Mouse (Mus musculus) neural tube, embryonic 12.5 days (tissue): ENCODE results near the gene Gcdh. TPM values are rescaled to one million over a fixed set of nuclear protein-coding genes. Genes with fewer than 3 reads are reported as not detected.
"Not testable (repeated sequence)": the region's sequence is repeated elsewhere in the genome, so short reads cannot be mapped to it uniquely, and the experiment has no call there.

Experiments used
- ATAC-seq: fragments of 200-750 bp; cut with Nextera tagmentation; 2 replicates; pipeline ENCODE4 v1.8.0; 2017; ENCODE audit warnings: low read depth, mild to moderate bottlenecking, moderate TSS enrichment, moderate library complexity; ENCODE audit not compliant: low FRiP score
- H3K27ac ChIP-seq: fragments of 300-500 bp; sonication (generic); 2 replicates; pipeline ENCODE4 v1.5.1; 2016
- H3K27me3 ChIP-seq: fragments of 300-500 bp; sonication (generic); replicated peaks from 2 replicates; pipeline ENCODE4 v1.6.1; 2016; ENCODE audit warnings: mild to moderate bottlenecking
- H3K36me3 ChIP-seq: fragments of 300-500 bp; sonication (generic); 2 replicates; pipeline ENCODE4 v1.6.1; 2016; ENCODE audit warnings: mild to moderate bottlenecking
- H3K4me1 ChIP-seq: fragments of 300-500 bp; sonication (generic); 2 replicates; pipeline ENCODE4 v1.6.1; 2016
- H3K4me2 ChIP-seq: fragments of 300-500 bp; sonication (generic); replicated peaks from 2 replicates; pipeline ENCODE4 v1.6.1; 2016; ENCODE audit warnings: mild to moderate bottlenecking
- H3K4me3 ChIP-seq: fragments of 300-500 bp; sonication (generic); 2 replicates; pipeline ENCODE4 v1.5.1; 2016
- H3K9ac ChIP-seq: fragments of 300-500 bp; sonication (generic); 2 replicates; pipeline ENCODE4 v1.6.1; 2016; ENCODE audit warnings: mild to moderate bottlenecking
- H3K9me3 ChIP-seq: fragments of 300-500 bp; sonication (generic); 2 replicates; pipeline ENCODE4 v1.6.1; 2016; ENCODE audit warnings: mild to moderate bottlenecking
- WGBS: fragments of 180-500 bp; shearing (Covaris S2); methylation state at CpG from one replicate; pipeline ENCODE4 v1.1.7; 2016; 5-methylcytosine and 5-hydroxymethylcytosine counted together
- polyA plus RNA-seq: library from polyadenylated mRNA; unstranded; fragments of >200 nt; fragmentation: Nextera tagmentation; extraction: Ambion mirVana; gene quantifications from 2 replicates; pipeline ENCODE4 v1.2.1, GENCODE M21; 2016

The Gcdh gene
- polyA plus RNA-seq, 1 experiment from 2014 or later: 37.0 TPM

- ATAC-seq: peak; percentile 88
- Histone ChIP-seq H3K27ac (no peak within 1 kb of the TSS), H3K4me2 (peak within 1 kb of the TSS; percentile 69), H3K27me3 (peaks cover 46% of the 10 kb centered on the region), H3K9ac (peak within 1 kb of the TSS; percentile 57; the same call in 1 of the 2 replicates), H3K4me3 (peak within 1 kb of the TSS; percentile 48), H3K4me1 (peaks cover 21% of the 10 kb centered on the region), H3K9me3 (no peaks in the 10 kb centered on the region), H3K36me3 (peaks cover 30% of the 10 kb centered on the region)
- WGBS: under 1% methylated on average over 45 of the region's 45 CpGs
Observed at GRCm38 (mm10) chr8:84908421-84909161, 14.9 kb upstream of the Gcdh start, which contains the start of gene Dnase2a. Dnase2a (plus strand) TSS chr8:84908560.

- peak overlapping the region; percentile 48 for H3K4me3 ChIP-seq
- H3K4me2 ChIP-seq: peak overlapping the region; percentile 69
- ATAC-seq, H3K9ac ChIP-seq, H3K27ac ChIP-seq, H3K9me3 ChIP-seq: not testable (repeated sequence)
- WGBS: 39% methylated on average over 7 of the region's 7 CpGs
- H3K36me3 ChIP-seq: peaks cover 28% of the 10 kb centered on the region
- H3K4me1 ChIP-seq: peaks cover 23% of the 10 kb centered on the region
- H3K27me3 ChIP-seq: peaks cover 40% of the 10 kb centered on the region
Observed at GRCm38 (mm10) chr8:84907979-84908378, 14.3 kb upstream of the Gcdh start.

GRCm38 (mm10) chr8:84907493-84907892 lies 13.8 kb upstream of the Gcdh start:
- 76% methylated on average over 8 of the region's 8 CpGs for WGBS
- Histone ChIP-seq H3K4me1 (peaks cover 22% of the 10 kb centered on the region), H3K4me2 (no peak overlapping the region), H3K27me3 (peaks cover 39% of the 10 kb centered on the region), H3K27ac (no peak overlapping the region), H3K4me3 (no peak overlapping the region), H3K9me3 (no peaks in the 10 kb centered on the region), H3K9ac (no peak overlapping the region), H3K36me3 (peaks cover 23% of the 10 kb centered on the region)
- ATAC-seq: no peak

- ATAC-seq: no peak
- Histone ChIP-seq H3K4me2 (no peak overlapping the region), H3K27me3 (peaks cover 38% of the 10 kb centered on the region), H3K4me1 (peaks cover 22% of the 10 kb centered on the region), H3K9me3 (no peaks in the 10 kb centered on the region), H3K36me3 (peaks cover 18% of the 10 kb centered on the region), H3K4me3 (no peak overlapping the region), H3K9ac (no peak overlapping the region), H3K27ac (no peak overlapping the region)
- 91% methylated on average over 9 of the region's 9 CpGs for WGBS
Observed at GRCm38 (mm10) chr8:84907037-84907436, 13.3 kb upstream of the Gcdh start.

- WGBS: 90% methylated on average over 7 of the region's 7 CpGs
- Histone ChIP-seq H3K4me1 (peaks cover 21% of the 10 kb centered on the region), H3K27ac (no peak overlapping the region), H3K9ac (no peak overlapping the region), H3K4me3 (no peak overlapping the region), H3K36me3 (no peaks in the 10 kb centered on the region), H3K9me3 (no peaks in the 10 kb centered on the region), H3K27me3 (peaks cover 19% of the 10 kb centered on the region), H3K4me2 (no peak overlapping the region)
- no peak for ATAC-seq
Observed at GRCm38 (mm10) chr8:84904351-84904750, 10.6 kb upstream of the Gcdh start.

- no peak overlapping the region for H3K27ac ChIP-seq
- WGBS: under 1% methylated on average over 68 of the region's 68 CpGs
Observed at GRCm38 (mm10) chr8:84902920-84903661, 9.4 kb upstream of the Gcdh start.

GRCm38 (mm10) chr8:84902367-84902919 lies 8.7 kb upstream of the Gcdh start:
- Histone ChIP-seq H3K36me3 (no peaks in the 10 kb centered on the region), H3K9ac (peak overlapping the region; percentile 64), H3K9me3 (no peaks in the 10 kb centered on the region), H3K27ac (no peak overlapping the region), H3K4me2 (peak overlapping the region; percentile 93), H3K27me3 (peaks cover 14% of the 10 kb centered on the region; the same call in 1 of the 2 replicates), H3K4me3 (peak overlapping the region; percentile 52), H3K4me1 (peaks cover 13% of the 10 kb centered on the region)
- 3% methylated on average over 24 of the region's 24 CpGs for WGBS
- peak; percentile 46; the same call in 1 of the 2 replicates for ATAC-seq

More at GRCm38 (mm10) chr8:84902920-84903661, 9.4 kb upstream of the Gcdh start:
- Histone ChIP-seq H3K4me1 (peaks cover 13% of the 10 kb centered on the region), H3K9me3 (no peaks in the 10 kb centered on the region), H3K4me3 (peak overlapping the region; percentile 52), H3K9ac (peak overlapping the region; percentile 64), H3K36me3 (no peaks in the 10 kb centered on the region), H3K27me3 (peaks cover 14% of the 10 kb centered on the region; the same call in 1 of the 2 replicates), H3K4me2 (peak overlapping the region; percentile 93)
- peak; percentile 87 for ATAC-seq

GRCm38 (mm10) chr8:84901752-84902151 lies 8.0 kb upstream of the Gcdh start, which contains the start of gene Klf1:
Klf1 (plus strand) TSS chr8:84901928.
- peak within 1 kb of the TSS; percentile 64 for H3K9ac ChIP-seq
- H3K4me1 ChIP-seq: peaks cover 13% of the 10 kb centered on the region
- ATAC-seq: no peak
- peak within 1 kb of the TSS; percentile 93 for H3K4me2 ChIP-seq
- WGBS: 77% methylated on average over 3 of the region's 3 CpGs
- no peaks in the 10 kb centered on the region for H3K9me3 ChIP-seq
- no peak within 1 kb of the TSS for H3K27ac ChIP-seq
- peak within 1 kb of the TSS; percentile 52 for H3K4me3 ChIP-seq
- no peaks in the 10 kb centered on the region for H3K36me3 ChIP-seq
- H3K27me3 ChIP-seq: peaks cover 14% of the 10 kb centered on the region; the same call in 1 of the 2 replicates

GRCm38 (mm10) chr8:84901071-84901470 lies 7.3 kb upstream of the Gcdh start:
- peaks cover 14% of the 10 kb centered on the region; the same call in 1 of the 2 replicates for H3K27me3 ChIP-seq
- ATAC-seq: no peak
- no peaks in the 10 kb centered on the region for H3K36me3 ChIP-seq
- no peak overlapping the region for H3K27ac ChIP-seq
- H3K4me1 ChIP-seq: peaks cover 13% of the 10 kb centered on the region
- H3K4me2 ChIP-seq: no peak overlapping the region
- no peak overlapping the region for H3K9ac ChIP-seq
- WGBS: 76% methylated on average over 4 of the region's 4 CpGs
- no peak overlapping the region for H3K4me3 ChIP-seq
- H3K9me3 ChIP-seq: no peaks in the 10 kb centered on the region

- Histone ChIP-seq H3K4me2 (no peak overlapping the region), H3K36me3 (0 out of 2 replicates have a peak, but pooled peaks cover 4% of the 10 kb centered on the region), H3K9ac (no peak overlapping the region), H3K4me3 (no peak overlapping the region), H3K27me3 (peaks cover 1% of the 10 kb centered on the region; the same call in 1 of the 2 replicates), H3K9me3 (no peaks in the 10 kb centered on the region), H3K4me1 (peaks cover 12% of the 10 kb centered on the region), H3K27ac (no peak overlapping the region)
- no peak for ATAC-seq
- 90% methylated on average over 5 of the region's 5 CpGs for WGBS
Observed at GRCm38 (mm10) chr8:84895963-84896362, 2.2 kb upstream of the Gcdh start.

GRCm38 (mm10) chr8:84892993-84893708 lies 570 bp downstream of the Gcdh start:
- H3K9me3 ChIP-seq: no peaks in the 10 kb centered on the region
- H3K4me2 ChIP-seq: peak overlapping the region; percentile 92
- WGBS: 14% methylated on average over 31 of the region's 31 CpGs
- H3K36me3 ChIP-seq: peaks cover 25% of the 10 kb centered on the region
- ATAC-seq: peak; percentile 54
- peak overlapping the region; percentile 70 for H3K4me3 ChIP-seq
- H3K27ac ChIP-seq: no peak overlapping the region
- peaks cover 12% of the 10 kb centered on the region for H3K4me1 ChIP-seq
- peak overlapping the region; percentile 73 for H3K9ac ChIP-seq
- H3K27me3 ChIP-seq: no peaks in the 10 kb centered on the region
